8 mouse cellular contexts compared by ENCODE assay signal in the genomic region with DNA sequence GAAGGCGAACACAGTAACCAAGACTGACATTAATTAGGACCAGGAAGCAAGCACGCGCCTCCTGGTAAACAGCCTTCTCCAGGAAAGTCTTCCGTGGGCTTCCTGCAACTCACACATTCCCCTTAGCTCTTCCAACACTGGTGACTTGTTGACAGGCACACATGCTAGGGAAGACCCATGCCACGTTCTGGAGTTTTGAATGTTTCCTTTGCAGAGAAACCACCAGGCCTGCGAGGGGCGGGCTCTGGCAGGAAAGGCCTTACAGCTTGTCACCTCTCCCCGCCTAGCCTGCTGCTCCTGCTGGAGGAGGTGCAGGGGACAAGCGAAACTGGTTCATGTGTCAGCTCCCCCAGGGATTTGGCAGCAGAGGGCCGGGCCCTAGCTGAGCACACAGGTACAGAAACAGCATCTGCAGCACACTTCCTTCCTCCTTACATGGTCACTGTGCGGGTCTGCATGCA. TPM values are rescaled to one million over a fixed set of nuclear protein-coding genes. Genes with fewer than 3 reads are reported as not detected.
DNase-seq lines count a peak whose midpoint lies in the region; ATAC-seq and TF ChIP-seq lines count a peak whose summit lies in the region.

No protein-coding gene starts in this region.

- H3K9me3 ChIP-seq in ES-Bruce4 (replicated peaks; ENCODE audit: control insufficient read depth, insufficient read depth, low read length, poor library complexity, severe bottlenecking): no peaks in the 10 kb centered on the region
- no peaks in the 10 kb centered on the region for H3K9me3 ChIP-seq in forebrain, embryonic 16.5 days (ENCODE audit: control insufficient read depth, low read length)
- no peaks in the 10 kb centered on the region for H3K9me3 ChIP-seq in midbrain, embryonic 11.5 days (ENCODE audit: control insufficient read depth, low read length)

- H3K36me3 ChIP-seq in ES-Bruce4 (ENCODE audit: control insufficient read depth, insufficient read depth, low read length, poor library complexity, severe bottlenecking): no peaks in the 10 kb centered on the region
- no peaks in the 10 kb centered on the region for H3K36me3 ChIP-seq in forebrain, embryonic 16.5 days (ENCODE audit: control insufficient read depth, insufficient read depth)
- no peaks in the 10 kb centered on the region for H3K36me3 ChIP-seq in midbrain, embryonic 11.5 days (ENCODE audit: control insufficient read depth, insufficient read depth, low read length)

- H3K4me2 ChIP-seq in forebrain, embryonic 16.5 days (ENCODE audit: low read length): peak overlapping the region; percentile 19; the same call in 1 of the 2 replicates
- H3K4me2 ChIP-seq in midbrain, embryonic 11.5 days: no peak overlapping the region

- no peak overlapping the region; the same call in 1 of the 2 replicates for H3K4me3 ChIP-seq in ES-Bruce4 (ENCODE audit: low read depth, low read length)
- no peak overlapping the region; the same call in 1 of the 2 replicates for H3K4me3 ChIP-seq in forebrain, embryonic 16.5 days (replicated peaks; ENCODE audit: low read length)
- no peak overlapping the region for H3K4me3 ChIP-seq in midbrain, embryonic 11.5 days (ENCODE audit: low read depth, low read length)

- peaks cover 2% of the 10 kb centered on the region for H3K4me1 ChIP-seq in ES-Bruce4 (ENCODE audit: control insufficient read depth, insufficient read depth, low read length)
- peaks cover 18% of the 10 kb centered on the region for H3K4me1 ChIP-seq in forebrain, embryonic 16.5 days (replicated peaks; ENCODE audit: control insufficient read depth, insufficient read depth, low read length)
- peaks cover 8% of the 10 kb centered on the region for H3K4me1 ChIP-seq in midbrain, embryonic 11.5 days (ENCODE audit: control insufficient read depth, insufficient read depth, low read length)

- intact Hi-C loops in heart, postnatal 36 days (cut with DNase I): no loop called here
- intact Hi-C loops in left cerebral cortex, postnatal 25 days (cut with DNase I): no loop called here

- 0 out of 2 replicates have a peak, but pooled peaks have one; percentile 34 for TF ChIP-seq EP300 in ES-Bruce4 (IDR thresholded peaks at IDR 0.05; ENCODE audit: insufficient read depth, low read depth, low read length)

- peak; percentile 66 for DNase-seq in cerebellum, adult 11 months
- peak; percentile 17 to 39 for DNase-seq in heart, postnatal 36 days
- DNase-seq in kidney, postnatal 4 days: peak; percentile 73 to 83
- DNase-seq in midbrain, embryonic 11.5 days (ENCODE audit: low spot score, missing footprints): peak; percentile 89
- peak; percentile 52 for DNase-seq in testis, postnatal 10 days (ENCODE audit: low spot score)
- DNase-seq in left cerebral cortex, postnatal 25 days (ENCODE audit: low spot score in 2 of 2): no peak

- H3K9ac ChIP-seq in ES-Bruce4 (ENCODE audit: low read depth, poor library complexity, severe bottlenecking): no peak overlapping the region
- no peak overlapping the region for H3K9ac ChIP-seq in forebrain, embryonic 16.5 days (replicated peaks; ENCODE audit: low read depth, low read length)
- no peak overlapping the region for H3K9ac ChIP-seq in midbrain, embryonic 11.5 days (ENCODE audit: low read length)

- no peak overlapping the region for H3K27ac ChIP-seq in ES-Bruce4 (ENCODE audit: insufficient read depth, low read length)
- no peak overlapping the region for H3K27ac ChIP-seq in forebrain, embryonic 16.5 days (ENCODE audit: low read length)
- H3K27ac ChIP-seq in midbrain, embryonic 11.5 days (ENCODE audit: low read depth, low read length): no peak overlapping the region

- no peak for TF ChIP-seq CTCF in ES-Bruce4 (IDR thresholded peaks at IDR 0.05; ENCODE audit: low read depth, low read length)

- peak; percentile 45 for ATAC-seq in forebrain, embryonic 16.5 days
- no peak for ATAC-seq in midbrain, embryonic 11.5 days (ENCODE audit: low FRiP score)

- no peak for TF ChIP-seq POLR2A in ES-Bruce4 (IDR thresholded peaks at IDR 0.05; ENCODE audit: insufficient read depth, low read length)

- H3K27me3 ChIP-seq in ES-Bruce4 (ENCODE audit: control insufficient read depth, insufficient read depth, low read length, poor library complexity, severe bottlenecking): no peaks in the 10 kb centered on the region
- H3K27me3 ChIP-seq in forebrain, embryonic 16.5 days (replicated peaks; ENCODE audit: control insufficient read depth, insufficient read depth, low read length): 0 out of 2 replicates have a peak, but pooled peaks cover 3% of the 10 kb centered on the region
- H3K27me3 ChIP-seq in midbrain, embryonic 11.5 days (ENCODE audit: control insufficient read depth, insufficient read depth, low read length): no peaks in the 10 kb centered on the region

- 18% methylated on average over 11 of the region's 11 CpGs for WGBS in forebrain, embryonic 16.5 days
- WGBS in midbrain, embryonic 11.5 days: 19% methylated on average over 11 of the region's 11 CpGs

RNA-seq across cellular contexts. Expression of a gene that starts 48.2 kb away (rescaled TPM):
- 20.4 and 22.4 TPM in 2 replicates for polyA plus RNA-seq in ES-Bruce4 (2011; ENCODE audit: insufficient read depth, insufficient read length, low read depth, missing spikeins)
- 15.1 and 15.3 TPM in 2 replicates for polyA plus RNA-seq in forebrain, embryonic 16.5 days (2015; fragmentation: Nextera tagmentation; extraction: Ambion mirVana)
- 10 to 100 TPM; 27.8 to 28.3 TPM for total RNA-seq in heart, postnatal 36 days (2021)
- polyA plus RNA-seq in midbrain, embryonic 11.5 days (2014; fragmentation: Nextera tagmentation; extraction: Ambion mirVana): 11.6 and 12.2 TPM in 2 replicates
- 10 to 100 TPM; 73.6 to 79.6 TPM for total RNA-seq in left cerebral cortex, postnatal 25 days (2021)

Comparison
In these comparisons a context has a peak if more than half of its experiments do, and no peak if none do; other contexts are left out.
1. DNase-seq: peak in cerebellum, adult 11 months (single experiment), heart, postnatal 36 days (2 of 2), kidney, postnatal 4 days (2 of 2), midbrain, embryonic 11.5 days (single experiment) and testis, postnatal 10 days (single experiment); none in left cerebral cortex, postnatal 25 days (0 of 2).